Mouse (Mus musculus) liver, postnatal 0 days (tissue): Measurements from ENCODE around the gene Lgals3. TPM values are rescaled to one million over a fixed set of nuclear protein-coding genes. Genes with fewer than 3 reads are reported as not detected.
A peak's percentile ranks its signal among the peaks of the same experiment; 100 is the strongest.

ENCODE experiments used
- ATAC-seq: fragments of 200-750 bp; cut with Nextera tagmentation; 2 replicates; pipeline ENCODE4 v1.8.0; 2017; ENCODE audit warnings: mild to moderate bottlenecking, moderate library complexity
- DNase-seq: peaks from one replicate; pipeline ENCODE4 v3.0.0-alpha.2; 2016
- H3K27ac ChIP-seq: fragments of 300-500 bp; sonication (generic); 2 replicates; pipeline ENCODE4 v1.5.1; 2014; ENCODE audit warnings: antibody characterized with exemption, moderate library complexity, mild to moderate bottlenecking, low read depth
- H3K27me3 ChIP-seq: fragments of 300-500 bp; sonication (generic); 2 replicates; pipeline ENCODE4 v1.6.1; 2014; ENCODE audit warnings: low read length, control low read depth, mixed read lengths; ENCODE audit not compliant: insufficient read depth
- H3K36me3 ChIP-seq: fragments of 300-500 bp; sonication (generic); replicated peaks from 2 replicates; pipeline ENCODE4 v1.6.1; 2014; ENCODE audit warnings: mild to moderate bottlenecking, control low read depth, low read length, moderate library complexity, mixed read lengths; ENCODE audit not compliant: insufficient read depth
- H3K4me1 ChIP-seq: fragments of 300-500 bp; sonication (generic); 2 replicates; pipeline ENCODE4 v1.6.1; 2014; ENCODE audit warnings: antibody characterized with exemption, mild to moderate bottlenecking, control low read depth; ENCODE audit not compliant: insufficient read depth
- H3K4me2 ChIP-seq: fragments of 300-500 bp; sonication (generic); 2 replicates; pipeline ENCODE4 v1.6.1; 2014; ENCODE audit warnings: low read depth, mild to moderate bottlenecking, low read length, moderate library complexity, mixed read lengths
- H3K4me3 ChIP-seq: fragments of 300-500 bp; sonication (generic); 2 replicates; pipeline ENCODE4 v1.5.1; 2014; ENCODE audit warnings: low read depth, low read length
- H3K9ac ChIP-seq: fragments of 300-500 bp; sonication (generic); replicated peaks from 2 replicates; pipeline ENCODE4 v1.6.1; 2014; ENCODE audit warnings: mild to moderate bottlenecking, moderate library complexity
- H3K9me3 ChIP-seq: fragments of 300-500 bp; sonication (generic); 2 replicates; pipeline ENCODE4 v1.6.1; 2016; ENCODE audit warnings: mild to moderate bottlenecking, control low read depth, low read length, mixed read lengths
- CTCF ChIP-seq: sonication (generic); IDR thresholded peaks from 2 replicates; pipeline ENCODE4 v1.5.1; 2016; ENCODE audit warnings: antibody characterized with exemption, low read depth
- EP300 ChIP-seq: IDR thresholded peaks from 2 replicates; pipeline ENCODE4 v1.6.1; 2016; ENCODE audit warnings: antibody characterized with exemption, low read depth, mild to moderate bottlenecking
- WGBS: fragments of 180-500 bp; shearing (Covaris S2); extraction: QIAGEN DNeasy Blood & Tissue Kit; methylation state at CpG from one replicate; pipeline ENCODE4 v1.1.7; 2014; ENCODE audit not compliant: insufficient replicate concordance; 5-methylcytosine and 5-hydroxymethylcytosine counted together
- polyA plus RNA-seq: library from polyadenylated mRNA; unstranded; fragments of >200 nt; fragmentation: Nextera tagmentation; extraction: Ambion mirVana; gene quantifications from 2 replicates; pipeline ENCODE4 v1.2.1, GENCODE M21; 2015

The Lgals3 gene
- polyA plus RNA-seq, 1 experiment from 2014 or later: 60.8 TPM

DNA sequence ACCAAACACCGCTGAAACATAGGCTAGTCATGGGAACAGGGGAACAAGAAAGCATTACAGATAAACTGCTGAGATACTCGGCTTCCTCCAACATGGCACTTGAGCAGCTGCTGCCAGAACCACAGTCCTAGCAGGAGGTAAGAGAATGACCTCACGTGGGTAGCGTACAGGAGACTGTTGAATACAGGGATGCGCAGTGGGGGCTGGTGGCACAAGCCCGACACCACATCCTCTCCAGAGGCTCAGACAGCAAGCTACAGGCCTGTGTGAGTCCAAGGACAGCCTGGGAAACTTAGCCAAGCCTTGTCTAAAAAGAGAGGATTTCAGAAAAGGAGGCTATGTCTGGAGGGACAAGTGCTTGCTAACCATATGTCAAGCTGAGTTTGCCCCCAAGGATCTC is 27.5 kb downstream of the Lgals3 start:
- H3K9me3 ChIP-seq: no peaks in the 10 kb centered on the region
- H3K4me3 ChIP-seq: no peak overlapping the region
- H3K27ac ChIP-seq: no peak overlapping the region
- no peaks in the 10 kb centered on the region for H3K27me3 ChIP-seq
- H3K4me1 ChIP-seq: no peaks in the 10 kb centered on the region
- ATAC-seq (no peak), DNase-seq (no peak)
- TF ChIP-seq EP300 (no peak), CTCF (no peak)
- H3K9ac ChIP-seq: no peak overlapping the region
- peaks cover 80% of the 10 kb centered on the region for H3K36me3 ChIP-seq
- 92% methylated on average over 6 of the region's 6 CpGs for WGBS
- H3K4me2 ChIP-seq: no peak overlapping the region

DNA sequence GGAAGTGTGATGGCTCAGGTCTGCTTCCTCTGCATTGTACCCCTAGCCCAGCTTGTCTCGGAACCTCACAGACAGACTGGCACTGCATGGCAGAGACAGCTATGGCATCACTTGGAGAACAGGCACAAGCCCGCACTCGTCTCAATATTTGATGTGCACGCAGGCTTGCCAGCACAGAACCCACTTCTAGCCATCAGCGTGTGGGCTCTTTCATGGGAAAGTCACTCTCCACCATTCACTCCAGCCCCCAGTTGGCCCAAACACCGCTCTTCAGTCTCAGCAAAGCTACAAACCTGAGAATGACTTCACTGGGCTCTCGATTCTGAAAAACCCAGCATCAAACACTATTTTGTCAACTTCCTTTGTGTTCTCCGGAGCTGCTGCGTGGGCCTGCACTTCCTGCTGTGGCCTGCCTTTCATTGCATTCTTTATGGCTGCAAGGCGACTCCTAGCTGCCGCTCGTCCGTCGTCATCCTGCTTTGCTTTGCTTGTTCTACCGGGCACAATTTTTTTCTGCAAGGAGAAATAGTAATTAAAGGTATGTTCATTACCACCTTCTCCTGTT is 28.0 kb downstream of the Lgals3 start:
- DNase-seq: no peak
- no peak for TF ChIP-seq CTCF
- TF ChIP-seq EP300: no peak
- H3K4me3 ChIP-seq: no peak overlapping the region
- H3K27me3 ChIP-seq: no peaks in the 10 kb centered on the region
- H3K9me3 ChIP-seq: no peaks in the 10 kb centered on the region
- WGBS: 85% methylated on average over 15 of the region's 15 CpGs
- H3K4me1 ChIP-seq: no peaks in the 10 kb centered on the region
- H3K4me2 ChIP-seq: no peak overlapping the region
- ATAC-seq: no peak
- no peak overlapping the region for H3K27ac ChIP-seq
- H3K36me3 ChIP-seq: peaks cover 77% of the 10 kb centered on the region
- no peak overlapping the region for H3K9ac ChIP-seq

DNA sequence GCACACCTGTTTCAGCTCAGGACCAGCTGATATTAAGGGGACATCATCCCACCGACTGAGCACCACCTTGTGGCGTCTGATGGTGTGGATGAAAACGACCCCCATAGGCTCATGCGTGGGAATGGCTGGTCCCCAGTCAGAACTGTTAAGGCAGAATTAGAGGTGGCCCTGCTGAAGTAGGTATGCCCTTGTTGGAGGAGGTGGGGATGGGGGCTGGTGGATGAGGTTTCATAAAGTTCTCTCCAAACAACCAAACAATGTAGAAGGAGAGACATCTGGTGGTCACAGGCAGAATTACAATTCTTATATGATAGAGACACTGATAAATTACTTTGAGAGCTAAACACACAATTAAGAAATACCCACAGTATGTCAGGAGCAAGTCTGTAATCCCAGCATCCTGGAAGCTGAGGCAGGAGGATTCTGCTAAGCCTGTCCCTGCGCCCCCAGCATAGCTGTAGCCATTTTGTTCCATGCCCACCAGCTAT is 28.7 kb downstream of the Lgals3 start:
- no peak overlapping the region for H3K4me2 ChIP-seq
- WGBS: 71% methylated on average over 5 of the region's 5 CpGs
- ATAC-seq: 0 out of 2 replicates have a peak, but pooled peaks have one; percentile 31
- DNase-seq: peak; percentile 27
- H3K9me3 ChIP-seq: no peaks in the 10 kb centered on the region
- H3K4me3 ChIP-seq: no peak overlapping the region
- peaks cover 74% of the 10 kb centered on the region for H3K36me3 ChIP-seq
- H3K27ac ChIP-seq: no peak overlapping the region
- no peaks in the 10 kb centered on the region for H3K27me3 ChIP-seq
- no peaks in the 10 kb centered on the region for H3K4me1 ChIP-seq
- TF ChIP-seq EP300: no peak
- TF ChIP-seq CTCF: peak; percentile 66; the same call in 1 of the 2 replicates
- no peak overlapping the region for H3K9ac ChIP-seq

DNA sequence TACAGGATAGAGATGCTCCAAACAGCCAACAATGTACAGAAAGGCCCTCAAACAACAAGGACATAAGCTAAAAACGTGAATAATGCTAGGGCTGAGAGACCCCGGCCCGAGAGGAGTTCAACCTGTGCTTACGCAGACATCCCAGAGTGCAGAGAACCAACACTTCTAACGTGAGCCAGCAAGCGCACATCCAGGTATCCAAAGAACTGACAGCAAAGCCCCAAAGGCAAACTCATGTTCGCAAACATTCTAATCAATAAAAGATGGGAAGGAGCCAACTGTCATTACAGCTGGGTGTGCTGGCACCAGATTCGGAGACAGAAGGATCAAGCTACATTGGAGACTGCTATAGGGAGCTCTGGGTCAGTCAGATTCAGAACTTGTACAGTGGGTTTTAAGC is 35.2 kb downstream of the Lgals3 start:
- WGBS: 69% methylated on average over 8 of the region's 8 CpGs

DNA sequence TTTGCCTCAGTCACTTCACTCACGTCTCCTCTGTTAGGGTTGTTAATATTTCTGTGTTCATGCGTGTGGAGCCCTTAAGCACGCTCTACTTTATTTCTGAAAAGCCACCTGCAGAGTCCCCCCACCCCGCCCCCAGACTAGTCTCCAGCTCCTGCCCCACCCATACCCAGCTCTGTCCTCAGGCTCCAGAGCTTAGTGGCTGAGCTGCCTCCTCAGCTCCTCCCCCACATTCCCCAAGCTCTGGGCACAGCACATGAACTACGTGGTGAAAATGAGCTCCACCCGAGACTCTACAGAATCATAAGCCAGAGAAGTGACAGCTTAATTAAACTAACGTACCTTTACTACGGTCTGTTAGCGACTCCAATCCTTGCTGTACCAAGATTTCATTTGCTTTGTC is 38.4 kb downstream of the Lgals3 start:
- Histone ChIP-seq H3K4me1 (no peaks in the 10 kb centered on the region; the same call in 1 of the 2 replicates), H3K27me3 (no peaks in the 10 kb centered on the region), H3K4me2 (no peak overlapping the region), H3K36me3 (peaks cover 89% of the 10 kb centered on the region), H3K4me3 (no peak overlapping the region), H3K9me3 (no peaks in the 10 kb centered on the region), H3K9ac (no peak overlapping the region), H3K27ac (no peak overlapping the region)
- ATAC-seq (no peak), DNase-seq (no peak)
- 87% methylated on average over 9 of the region's 9 CpGs for WGBS
- no peak for TF ChIP-seq CTCF
- TF ChIP-seq EP300: no peak

More for the DNA sequence above, 35.2 kb downstream of the Lgals3 start:
- Histone ChIP-seq H3K36me3 (peaks cover 82% of the 10 kb centered on the region), H3K9me3 (no peaks in the 10 kb centered on the region), H3K4me1 (no peaks in the 10 kb centered on the region; the same call in 1 of the 2 replicates), H3K27ac (no peak overlapping the region), H3K4me2 (no peak overlapping the region), H3K27me3 (no peaks in the 10 kb centered on the region), H3K4me3 (no peak overlapping the region), H3K9ac (no peak overlapping the region)
- no peak for TF ChIP-seq CTCF
- no peak for TF ChIP-seq EP300
- ATAC-seq (peak; percentile 69), DNase-seq (no peak)

DNA sequence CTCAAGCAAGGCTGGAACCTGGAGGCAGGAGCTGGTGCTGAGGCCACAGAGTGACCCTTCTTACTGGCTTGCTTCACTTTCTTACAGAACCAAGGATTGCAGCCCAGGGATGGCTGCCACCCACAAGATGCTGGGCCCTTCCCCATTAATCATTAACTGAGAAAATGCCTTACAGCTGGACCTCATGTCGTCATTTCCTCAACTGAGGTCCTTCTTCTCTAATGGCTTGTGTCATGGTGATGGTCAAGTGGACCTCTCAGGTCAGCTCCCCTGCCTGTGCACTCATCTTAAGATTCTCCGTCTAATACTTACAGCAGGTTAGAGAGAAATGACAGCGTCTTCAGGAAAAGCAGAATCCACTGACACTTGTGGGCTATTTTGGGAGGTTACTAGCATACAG is 49.8 kb downstream of the Lgals3 start:
- peaks cover 14% of the 10 kb centered on the region for H3K4me1 ChIP-seq
- H3K27ac ChIP-seq: peak overlapping the region; percentile 70
- TF ChIP-seq CTCF: no peak
- TF ChIP-seq EP300: no peak
- peak overlapping the region; percentile 75 for H3K4me2 ChIP-seq
- H3K9me3 ChIP-seq: no peaks in the 10 kb centered on the region
- peak overlapping the region; percentile 88 for H3K4me3 ChIP-seq
- 27% methylated on average over 3 of the region's 3 CpGs for WGBS
- DNase-seq (no peak), ATAC-seq (no peak)
- H3K9ac ChIP-seq: peak overlapping the region; percentile 85
- H3K27me3 ChIP-seq: no peaks in the 10 kb centered on the region
- peaks cover 38% of the 10 kb centered on the region for H3K36me3 ChIP-seq
